Mouse (Mus musculus) T-cell, adult 2 months (primary cell): ENCODE data around the gene Txndc8.
A peak's percentile ranks its signal among the peaks of the same experiment; 100 is the strongest.

Experiments
- DNase-seq: peaks from one replicate; pipeline ENCODE4 v3.0.0; 2022; ENCODE audit warnings: low spot score

Txndc8 gene

DNA sequence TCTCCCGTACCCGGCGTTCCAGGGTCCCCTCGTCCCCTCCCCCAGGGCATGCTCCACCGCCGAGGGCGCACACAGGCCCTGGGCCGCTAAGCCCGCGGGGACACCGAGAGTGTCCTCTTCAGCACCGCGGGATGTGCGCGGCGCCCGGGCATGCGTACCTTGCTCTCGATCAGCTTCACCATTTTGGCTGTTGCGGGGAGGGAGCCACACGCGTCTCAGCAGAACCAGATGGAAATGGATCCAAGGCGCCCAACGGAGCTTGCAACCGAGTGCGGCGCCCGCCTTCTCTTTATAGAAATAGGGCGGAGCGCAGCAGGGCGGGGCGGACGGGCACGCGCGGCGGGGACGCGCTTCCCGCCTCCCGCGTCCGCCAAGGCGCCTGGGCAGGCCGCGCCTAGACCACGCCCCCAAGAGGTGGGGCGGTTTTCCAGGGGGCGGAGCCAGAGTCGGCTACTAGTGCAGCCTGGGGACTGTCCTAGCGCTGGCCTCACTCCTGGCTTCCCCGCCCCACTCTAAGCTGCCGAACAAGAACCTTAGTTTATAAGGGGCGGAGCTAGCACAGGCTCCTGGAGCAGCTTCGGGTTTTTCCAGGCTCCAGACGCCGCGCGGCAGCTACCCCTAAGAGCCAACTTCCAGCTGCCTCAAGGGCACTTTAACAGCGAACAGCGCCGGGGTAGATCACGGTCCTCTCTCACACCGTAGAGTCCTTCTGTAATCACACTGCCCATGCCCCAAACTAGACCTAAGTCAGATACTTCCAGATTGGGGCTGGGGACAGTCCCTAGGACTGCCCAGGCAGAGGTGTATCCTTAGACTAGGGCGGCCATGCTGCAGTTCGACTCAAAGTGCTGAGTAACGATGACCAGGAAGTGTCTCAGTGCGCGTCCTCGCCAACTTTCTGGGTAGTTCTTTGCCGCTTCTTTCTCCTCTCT, 52.6 kb downstream of the Txndc8 start, which contains the start of gene Txn1:
TSS of gene Txn1 (minus strand) at position 383 of the 932 bp plus-strand sequence.
- DNase-seq = peak; percentile 91

DNA sequence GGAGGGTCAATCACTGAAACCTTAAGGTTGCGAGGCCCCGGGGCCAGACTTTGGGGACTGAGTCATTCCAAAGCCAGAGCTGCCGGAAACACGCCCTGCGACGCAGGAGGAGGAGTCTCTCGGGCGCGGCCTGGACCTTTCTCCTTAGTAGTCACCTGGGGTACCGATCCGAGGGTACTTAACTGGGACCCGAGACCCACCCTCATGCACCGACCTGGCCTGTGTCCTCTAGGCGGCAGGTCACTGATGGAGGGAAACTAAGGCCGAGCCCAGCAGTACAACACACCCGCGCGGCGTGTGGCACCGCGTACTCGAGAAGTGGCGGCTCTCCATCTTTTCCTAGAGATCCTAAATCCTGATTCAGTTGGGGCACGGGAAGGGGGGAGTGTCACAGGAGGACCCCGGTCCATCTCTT, 53.4 kb downstream of the Txndc8 start:
- DNase-seq = peak; percentile 22

DNA sequence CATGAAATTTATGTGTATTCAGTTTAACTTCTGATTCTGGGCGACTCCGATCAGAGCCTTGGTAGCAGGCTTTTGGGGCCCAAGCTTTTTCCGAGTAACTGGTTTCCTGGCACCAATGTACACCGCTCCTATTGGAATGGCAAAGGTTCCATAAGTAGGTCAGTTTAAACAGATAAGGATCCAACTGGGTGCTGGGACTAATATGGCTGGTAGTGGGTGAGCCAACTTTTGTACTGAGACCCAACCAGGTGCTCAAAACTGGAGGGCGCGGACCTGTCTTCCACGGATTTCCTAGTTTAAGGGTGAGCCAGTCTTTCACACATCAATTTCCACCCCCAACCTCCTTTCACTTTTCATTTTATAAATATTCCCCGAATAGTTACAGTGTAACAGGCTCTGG, 53.9 kb downstream of the Txndc8 start:
- DNase-seq = no peak

DNA sequence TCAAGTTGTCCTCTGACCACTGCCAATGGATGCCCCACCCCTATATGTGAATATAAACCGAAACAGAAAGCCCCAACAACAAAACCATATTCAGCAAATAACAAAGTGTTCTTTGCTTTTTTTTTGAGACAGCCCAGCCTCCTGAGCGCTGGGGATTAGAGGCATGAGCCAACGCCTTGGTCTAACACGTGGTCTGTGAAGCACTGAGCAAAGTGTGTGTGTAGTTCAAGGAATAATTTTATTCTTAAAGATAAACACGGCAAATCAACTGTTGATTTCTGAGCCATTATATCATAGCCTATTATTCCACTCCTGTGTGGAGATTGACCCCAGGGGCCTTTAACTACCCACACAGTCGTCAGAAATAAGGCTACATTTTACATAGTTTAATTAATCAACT, 54.3 kb downstream of the Txndc8 start:
- DNase-seq = no peak

DNA sequence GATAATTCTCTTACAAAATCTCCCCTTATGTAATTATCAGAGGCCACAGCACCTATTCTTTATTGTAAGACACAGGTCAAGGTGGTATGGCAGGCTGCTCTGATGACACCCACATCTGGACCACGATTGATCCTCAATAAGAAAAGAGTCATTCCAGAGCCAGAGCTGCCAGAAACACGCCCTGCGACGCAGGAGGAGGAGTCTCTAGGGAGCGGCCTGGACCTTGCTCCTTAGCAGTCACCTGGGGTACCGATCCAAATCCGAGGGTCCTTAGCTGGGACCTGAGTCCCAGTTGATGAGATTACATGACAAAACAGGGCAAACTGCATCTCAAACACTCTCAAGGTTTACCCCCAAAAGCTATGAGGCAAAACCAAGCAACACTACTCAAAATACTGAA, 55.1 kb downstream of the Txndc8 start:
- no peak for DNase-seq

DNA sequence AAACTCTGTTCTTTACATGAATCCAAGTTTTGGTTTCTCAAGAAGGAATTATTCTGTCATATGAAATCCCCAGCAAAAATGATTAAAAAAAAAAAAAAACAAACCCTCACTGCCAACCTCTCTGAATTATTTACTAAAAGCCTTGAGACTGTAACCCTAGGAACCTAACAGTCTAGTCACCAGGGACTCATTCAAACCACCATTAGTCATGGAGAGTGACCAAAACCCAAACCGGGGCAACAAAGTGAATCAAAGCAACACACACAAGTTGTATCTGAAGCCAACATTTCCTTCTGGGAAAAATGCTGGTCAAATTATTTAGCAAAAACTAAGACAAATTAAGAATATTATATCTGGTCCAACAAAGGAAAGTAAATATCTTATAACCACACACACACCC, 56.0 kb downstream of the Txndc8 start:
- DNase-seq = no peak

DNA sequence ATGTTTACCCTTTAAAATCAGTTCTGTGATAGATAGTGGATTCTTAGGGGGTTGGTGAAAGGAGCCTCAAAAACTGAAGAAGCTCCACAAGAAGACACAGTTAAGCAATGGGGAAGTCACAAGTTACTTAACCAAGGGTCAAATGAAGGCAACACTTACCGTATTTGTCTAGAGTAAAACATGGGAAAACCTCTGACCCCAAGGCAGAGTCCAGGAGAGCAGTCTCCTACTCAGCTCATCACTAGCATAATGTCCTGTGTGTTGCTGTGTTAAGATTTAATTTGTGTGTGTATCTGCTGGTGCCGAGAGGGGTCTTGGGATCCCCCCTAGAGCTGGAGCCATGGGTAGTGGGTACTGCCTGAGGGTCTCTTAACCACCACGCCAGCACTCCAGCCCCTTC, 56.5 kb downstream of the Txndc8 start:
- DNase-seq = no peak

DNA sequence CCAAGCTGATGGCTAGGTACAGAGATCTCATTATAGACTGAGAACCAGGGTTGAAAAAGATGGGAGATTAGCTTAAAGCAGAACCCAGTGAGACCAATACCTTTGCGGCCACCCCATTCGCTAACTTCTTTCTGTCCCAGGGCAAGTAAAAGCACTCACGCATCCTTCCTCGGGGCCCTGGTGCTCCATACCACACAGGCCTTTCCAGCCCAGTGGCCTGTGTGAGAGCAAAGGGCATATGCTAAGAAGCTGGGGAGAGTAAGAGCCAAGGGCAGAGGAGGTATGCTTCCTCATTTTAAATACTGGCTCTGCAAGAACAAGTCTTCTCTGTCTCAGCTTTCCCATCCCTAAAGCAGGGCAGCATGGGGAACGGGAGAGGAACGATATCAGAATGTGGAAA, 59.1 kb downstream of the Txndc8 start:
- no peak for DNase-seq

DNA sequence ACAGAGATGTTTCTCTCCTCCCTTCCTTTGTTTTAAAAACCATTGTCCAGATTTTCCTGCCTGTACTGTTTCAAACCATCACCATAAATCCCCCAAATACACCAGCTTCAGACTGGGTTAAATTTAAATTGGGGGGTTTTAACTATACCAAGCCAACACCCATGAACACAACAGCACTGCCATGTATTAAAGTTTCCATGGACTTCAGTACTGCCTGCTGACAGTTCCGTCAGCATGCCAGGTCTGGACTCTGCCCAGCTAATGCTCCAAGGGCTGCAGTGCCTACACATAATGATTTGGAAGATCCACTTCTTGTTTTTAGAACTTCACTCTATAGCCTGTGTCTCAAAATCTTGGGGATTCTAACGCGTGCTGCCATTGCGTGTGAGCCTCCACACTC, 61.4 kb downstream of the Txndc8 start:
- no peak for DNase-seq

DNA sequence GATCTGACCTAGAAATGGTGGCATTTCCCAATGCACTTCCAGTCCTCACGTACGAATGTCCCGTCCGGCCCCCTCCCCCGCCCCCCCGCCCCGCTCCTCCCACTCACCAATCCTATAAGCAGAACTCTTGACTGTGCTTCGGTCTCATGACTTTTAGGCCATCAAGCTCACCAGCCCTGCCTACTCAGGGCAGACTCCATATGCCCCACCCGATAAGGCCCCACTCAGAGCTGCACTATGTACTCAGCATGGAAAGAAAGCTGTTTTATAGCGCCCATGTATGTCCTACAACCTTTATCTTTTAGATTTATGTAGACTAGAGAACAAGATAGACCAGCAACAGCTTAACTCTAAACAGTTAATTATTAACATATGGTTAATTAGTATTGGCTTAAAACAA, 61.9 kb downstream of the Txndc8 start:
- DNase-seq = no peak

DNA sequence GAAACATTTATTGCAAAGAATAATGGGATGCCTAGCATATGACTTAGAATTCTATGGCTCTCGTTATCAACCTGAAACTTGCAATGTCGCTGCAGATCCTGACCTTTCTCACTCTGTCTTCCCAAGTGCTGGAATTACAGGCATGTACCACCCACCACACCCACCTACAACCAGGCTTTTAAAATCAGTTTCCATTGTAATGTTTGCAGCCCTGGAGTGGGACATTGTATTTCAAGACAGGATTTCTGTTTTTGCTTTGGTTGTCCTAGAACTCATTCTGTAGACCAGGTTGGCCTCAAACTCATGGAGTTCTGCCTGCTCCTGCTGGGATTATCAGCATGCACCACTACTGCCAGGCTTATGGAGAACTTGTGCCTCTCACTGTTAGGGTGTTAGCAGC, 66.0 kb downstream of the Txndc8 start:
- DNase-seq = no peak

DNA sequence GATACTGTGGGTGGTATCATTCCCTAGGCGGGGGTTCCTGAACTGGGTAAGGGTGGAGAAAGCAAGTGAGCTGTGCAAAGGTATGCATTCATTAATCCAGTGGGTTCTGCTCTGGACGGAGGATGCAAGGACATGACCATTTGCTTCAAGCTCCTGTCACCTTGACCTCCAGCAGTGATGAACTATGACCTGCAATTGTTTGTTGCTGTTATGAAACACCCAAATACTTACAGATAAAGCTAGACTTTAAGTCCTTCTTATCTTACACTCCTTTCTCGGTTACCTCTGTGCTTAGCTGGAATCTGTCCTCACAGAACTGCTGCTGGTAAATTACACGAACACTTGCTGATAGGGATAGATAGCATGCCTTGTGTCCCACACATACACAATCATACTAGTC, 68.3 kb downstream of the Txndc8 start:
- DNase-seq = no peak

DNA sequence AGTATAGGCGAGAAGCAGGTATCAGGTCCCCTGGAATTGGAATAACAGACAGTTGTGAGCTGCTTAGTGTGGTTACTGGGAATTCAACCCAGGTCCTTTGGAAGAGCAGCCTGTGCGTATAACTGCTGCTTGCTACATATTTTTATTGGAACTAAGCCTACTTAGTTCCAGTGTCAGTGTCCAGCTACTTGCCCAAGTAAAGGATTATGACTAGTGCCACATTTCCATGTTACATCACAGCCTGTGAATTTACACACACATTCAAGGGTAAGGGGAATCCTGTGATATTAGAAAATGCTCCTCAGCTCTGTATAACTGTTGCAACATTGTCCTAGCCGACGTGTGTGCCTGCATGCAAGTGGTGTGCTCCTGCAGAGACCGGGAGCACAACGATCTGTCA, 71.6 kb downstream of the Txndc8 start:
- no peak for DNase-seq

DNA sequence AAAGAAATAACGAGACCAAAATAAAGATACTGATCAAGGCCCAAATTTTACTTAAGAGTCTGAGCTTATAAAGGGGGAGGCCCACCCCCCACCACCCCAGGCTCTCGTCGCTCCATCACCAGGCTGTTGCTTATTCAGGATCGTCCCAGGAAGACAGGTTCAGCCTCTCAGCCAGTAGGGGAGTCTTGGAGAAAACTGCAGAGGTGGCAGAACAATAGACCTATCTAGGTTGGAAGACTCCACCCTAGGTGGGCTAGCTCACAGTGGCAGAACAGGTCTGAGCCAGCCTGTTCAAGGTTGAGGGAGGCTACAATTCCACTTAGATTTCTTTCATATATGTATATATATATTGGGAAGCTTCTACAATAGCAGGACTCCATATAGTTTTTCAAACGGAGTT, 74.7 kb downstream of the Txndc8 start:
- no peak for DNase-seq
